12 mouse cellular contexts compared by ENCODE assay signal in the genomic region with DNA sequence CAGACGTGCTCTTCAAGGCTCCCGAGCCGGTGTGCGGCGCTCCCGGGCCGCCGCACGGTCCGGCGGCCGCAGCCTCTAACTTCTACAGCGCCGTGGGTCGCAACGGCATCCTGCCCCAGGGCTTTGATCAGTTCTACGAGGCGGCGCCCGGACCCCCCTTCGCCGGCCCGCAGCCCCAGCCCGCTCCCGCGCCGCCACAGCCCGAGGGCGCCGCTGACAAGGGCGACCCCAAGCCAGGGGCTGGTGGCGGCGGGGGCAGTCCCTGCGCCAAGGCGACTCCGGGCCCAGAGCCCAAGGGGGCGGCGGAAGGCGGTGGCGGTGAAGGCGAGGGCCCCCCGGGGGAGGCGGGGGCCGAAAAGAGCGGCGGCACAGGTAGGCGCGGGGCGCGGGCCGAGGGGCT. TPM values are rescaled to one million over a fixed set of nuclear protein-coding genes. Genes with fewer than 3 reads are reported as not detected.
DNase-seq lines count a peak whose midpoint lies in the region; ATAC-seq and TF ChIP-seq lines count a peak whose summit lies in the region.
"Had no signal": no experiment of that assay in that cellular context is flagged by ENCODE, and none has a peak within 500 bp of the region (broad histone marks: within the 10 kb centered on the region; RNA-seq: fewer than 3 reads in every experiment).

No protein-coding gene starts in this region.

- H3K27me3 ChIP-seq in liver, embryonic 13.5 days, result peaks cover 98% of the 10 kb centered on the region
- peaks cover 60% of the 10 kb centered on the region for H3K27me3 ChIP-seq in stomach, postnatal 0 days (ENCODE audit: control insufficient read depth, insufficient read depth, low read length)

- 0 out of 2 replicates have a peak, but pooled peaks cover 7% of the 10 kb centered on the region for H3K4me1 ChIP-seq in liver, embryonic 13.5 days (replicated peaks)
- H3K4me1 ChIP-seq in stomach, postnatal 0 days (replicated peaks; ENCODE audit: control insufficient read depth, insufficient read depth), result no peaks in the 10 kb centered on the region

- TF ChIP-seq EP300 in stomach, postnatal 0 days (optimal IDR thresholded peaks at IDR 0.05), result no peak

- DNase-seq in heart, adult 11 months, result peak; percentile 76
- no peak for DNase-seq in heart, postnatal 25 days (ENCODE audit: low spot score)
- peak; percentile 32 for DNase-seq in urinary bladder, adult 2 months (ENCODE audit: low spot score)
- DNase-seq in urinary bladder, postnatal 14 days (ENCODE audit: low spot score), result no peak
- no peak for DNase-seq in liver, embryonic 13.5 days
- DNase-seq in stomach, postnatal 0 days (ENCODE audit: low spot score), result no peak
- no peak for DNase-seq in adrenal gland, adult 18-20 months (ENCODE audit: low spot score in 2 of 2)
- no peak for DNase-seq in urinary bladder, adult 18-20 months (ENCODE audit: low spot score in 2 of 2)
- DNase-seq: cerebellum, adult 2 months; right cerebral cortex, adult 18-20 months had no signal

- TF ChIP-seq CTCF in stomach, postnatal 0 days (IDR thresholded peaks at IDR 0.05; ENCODE audit: low read depth), result no peak

- ATAC-seq in liver, embryonic 13.5 days (ENCODE audit: low read depth), result no peak
- ATAC-seq in stomach, postnatal 0 days (ENCODE audit: low FRiP score, low TSS enrichment), result peak; percentile 33; the same call in 1 of the 2 replicates
- ATAC-seq: activated CD4-positive, CD25-positive, alpha-beta regulatory T cell, adult 4 months had no signal

- H3K9me3 ChIP-seq in liver, embryonic 13.5 days (replicated peaks), result no peaks in the 10 kb centered on the region
- no peaks in the 10 kb centered on the region for H3K9me3 ChIP-seq in stomach, postnatal 0 days (ENCODE audit: control insufficient read depth, low read length)

- H3K4me3 ChIP-seq in liver, embryonic 13.5 days (replicated peaks), result peak overlapping the region; percentile 12; the same call in 1 of the 2 replicates
- peak overlapping the region; percentile 23 for H3K4me3 ChIP-seq in stomach, postnatal 0 days (ENCODE audit: low read depth, low read length)

- H3K27ac ChIP-seq in liver, embryonic 13.5 days, result no peak overlapping the region
- H3K27ac ChIP-seq in stomach, postnatal 0 days (replicated peaks), result no peak overlapping the region

- no peak overlapping the region for H3K9ac ChIP-seq in liver, embryonic 13.5 days
- no peak overlapping the region for H3K9ac ChIP-seq in stomach, postnatal 0 days (ENCODE audit: low read length)

- 2% methylated on average over 45 of the region's 51 CpGs for WGBS in liver, embryonic 13.5 days (ENCODE audit: insufficient replicate concordance)
- WGBS in stomach, postnatal 0 days, result 2% methylated on average over 30 of the region's 51 CpGs

- H3K36me3 ChIP-seq in liver, embryonic 13.5 days, result no peaks in the 10 kb centered on the region
- no peaks in the 10 kb centered on the region for H3K36me3 ChIP-seq in stomach, postnatal 0 days (ENCODE audit: control insufficient read depth, insufficient read depth, low read length)

- H3K4me2 ChIP-seq in liver, embryonic 13.5 days, result 0 out of 2 replicates have a peak overlapping the region, but pooled peaks have one; percentile 24
- H3K4me2 ChIP-seq in stomach, postnatal 0 days (replicated peaks; ENCODE audit: low read depth), result peak overlapping the region; percentile 35; the same call in 1 of the 2 replicates

- intact Hi-C loops in heart, postnatal 25 days (cut with DNase I), result no loop called here

RNA-seq across cellular contexts. Expression of gene Hoxd11, which starts 3.4 kb away (rescaled TPM):
- not detected for total RNA-seq in heart, postnatal 25 days (2021)
- 8.1 and 8.9 TPM in 2 replicates for polyA plus RNA-seq in urinary bladder, adult 2 months (2012; rRNA removed)
- not detected in 2 replicates for polyA plus RNA-seq in liver, embryonic 13.5 days (2015; fragmentation: Nextera tagmentation; extraction: Ambion mirVana)
- not detected in 2 replicates for polyA plus RNA-seq in stomach, postnatal 0 days (2015; fragmentation: Nextera tagmentation; extraction: Ambion mirVana)
- total RNA-seq in adrenal gland, adult 18-20 months (2021), result not detected
- total RNA-seq: granulocyte monocyte progenitor cell, adult 5-6 weeks had no signal
- polyA plus RNA-seq: activated CD4-positive, CD25-positive, alpha-beta regulatory T cell, adult 4 months; cerebellum, adult 2 months had no signal

RNA-seq across cellular contexts. Expression of gene Hoxd12, which starts 8.0 kb away (rescaled TPM):
- total RNA-seq in heart, postnatal 25 days (2021), result not detected
- polyA plus RNA-seq in urinary bladder, adult 2 months (2012; rRNA removed), result 2.3 and 2.6 TPM in 2 replicates
- not detected in 2 replicates for polyA plus RNA-seq in liver, embryonic 13.5 days (2015; fragmentation: Nextera tagmentation; extraction: Ambion mirVana)
- polyA plus RNA-seq in stomach, postnatal 0 days (2015; fragmentation: Nextera tagmentation; extraction: Ambion mirVana), result not detected in 2 replicates
- not detected for total RNA-seq in adrenal gland, adult 18-20 months (2021)
- total RNA-seq: granulocyte monocyte progenitor cell, adult 5-6 weeks had no signal
- polyA plus RNA-seq: activated CD4-positive, CD25-positive, alpha-beta regulatory T cell, adult 4 months; cerebellum, adult 2 months had no signal

RNA-seq across cellular contexts. Expression of gene Hoxd10, which starts 8.9 kb away (rescaled TPM):
- total RNA-seq in heart, postnatal 25 days (2021), result not detected
- polyA plus RNA-seq in urinary bladder, adult 2 months (2012; rRNA removed), result 13.5 and 14.9 TPM in 2 replicates
- not detected in 2 replicates for polyA plus RNA-seq in liver, embryonic 13.5 days (2015; fragmentation: Nextera tagmentation; extraction: Ambion mirVana)
- 0.10 TPM in 1 of 2 replicates, not detected in the other for polyA plus RNA-seq in stomach, postnatal 0 days (2015; fragmentation: Nextera tagmentation; extraction: Ambion mirVana)
- not detected for total RNA-seq in adrenal gland, adult 18-20 months (2021)
- total RNA-seq: granulocyte monocyte progenitor cell, adult 5-6 weeks had no signal
- polyA plus RNA-seq: activated CD4-positive, CD25-positive, alpha-beta regulatory T cell, adult 4 months; cerebellum, adult 2 months had no signal

RNA-seq across cellular contexts. Expression of gene Hoxd13, which starts 14.7 kb away (rescaled TPM):
- total RNA-seq in heart, postnatal 25 days (2021), result not detected
- 15.4 and 17.9 TPM in 2 replicates for polyA plus RNA-seq in urinary bladder, adult 2 months (2012; rRNA removed)
- polyA plus RNA-seq in liver, embryonic 13.5 days (2015; fragmentation: Nextera tagmentation; extraction: Ambion mirVana), result not detected in 2 replicates
- not detected in 2 replicates for polyA plus RNA-seq in stomach, postnatal 0 days (2015; fragmentation: Nextera tagmentation; extraction: Ambion mirVana)
- not detected for total RNA-seq in adrenal gland, adult 18-20 months (2021)
- total RNA-seq: granulocyte monocyte progenitor cell, adult 5-6 weeks had no signal
- polyA plus RNA-seq: activated CD4-positive, CD25-positive, alpha-beta regulatory T cell, adult 4 months had no signal

RNA-seq across cellular contexts. Expression of gene Hoxd9, which starts 14.7 kb away (rescaled TPM):
- total RNA-seq in heart, postnatal 25 days (2021), result under 1 TPM; 0.39 to 0.52 TPM
- 9.1 and 12.2 TPM in 2 replicates for polyA plus RNA-seq in urinary bladder, adult 2 months (2012; rRNA removed)
- polyA plus RNA-seq in liver, embryonic 13.5 days (2015; fragmentation: Nextera tagmentation; extraction: Ambion mirVana), result not detected in 2 replicates
- polyA plus RNA-seq in stomach, postnatal 0 days (2015; fragmentation: Nextera tagmentation; extraction: Ambion mirVana), result 0.31 and 0.34 TPM in 2 replicates
- total RNA-seq in adrenal gland, adult 18-20 months (2021), result 1 to 10 TPM; 3.5 to 4.3 TPM
- total RNA-seq: granulocyte monocyte progenitor cell, adult 5-6 weeks had no signal
- polyA plus RNA-seq: activated CD4-positive, CD25-positive, alpha-beta regulatory T cell, adult 4 months; cerebellum, adult 2 months had no signal

Comparison
In these comparisons a context has a peak if more than half of its experiments do, and no peak if none do; other contexts are left out.
1. DNase-seq: peak in heart, adult 11 months (single experiment) and urinary bladder, adult 2 months (single experiment); none in heart, postnatal 25 days (single experiment), urinary bladder, postnatal 14 days (single experiment), liver, embryonic 13.5 days (single experiment), stomach, postnatal 0 days (single experiment), adrenal gland, adult 18-20 months (0 of 2) and urinary bladder, adult 18-20 months (0 of 2).
2. RNA of gene Hoxd10, which starts 8.9 kb away (polyA plus RNA-seq): 13.5 to 14.9 TPM in urinary bladder, adult 2 months; 0.10 TPM in stomach, postnatal 0 days and not detected in liver, embryonic 13.5 days; every median in the first group is over 10 times any median in the second.